Mouse (Mus musculus): Measurements from ENCODE around the gene Cd81.

- TF ChIP-seq CTCF (conservative IDR thresholded peaks at IDR 0.05; ENCODE audit: insufficient read depth, insufficient read length, low read depth, low read length) (no peak), POLR2A (IDR thresholded peaks at IDR 0.05; ENCODE audit: low read depth, low read length) (no peak)
These were observed 28.2 kb upstream of the Cd81 start for GRCm38 (mm10) chr7:143024293-143024692.
